Mouse (Mus musculus): ENCODE data around the gene Ackr3. TPM values are rescaled to one million over a fixed set of nuclear protein-coding genes. Genes with fewer than 3 reads are reported as not detected.

The Ackr3 gene
- total and polyA plus RNA-seq, 3 experiments, result not detected

- Histone ChIP-seq H3K27ac (ENCODE audit: control insufficient read depth, low read depth, low read length) (no peak overlapping the region), H3K9me3 (replicated peaks; ENCODE audit: insufficient read depth, low read length) (no peaks in the 10 kb centered on the region), H3K4me3 (ENCODE audit: control insufficient read depth in 1 of 2, insufficient read depth in 1 of 2, low read depth in 2 of 2, low read length in 2 of 2) (no peak overlapping the region), H3K36me3 (ENCODE audit: control insufficient read depth in 1 of 2, insufficient read depth in 2 of 2, low read length in 2 of 2) (no peaks in the 10 kb centered on the region), H3K27me3 (ENCODE audit: control insufficient read depth in 1 of 2, insufficient read depth in 2 of 2, low read length in 2 of 2) (no peaks in the 10 kb centered on the region), H3K79me2 (ENCODE audit: control insufficient read depth, insufficient read depth, low read length, poor library complexity) (no peaks in the 10 kb centered on the region), H3K9ac (ENCODE audit: control insufficient read depth, low read depth, low read length, poor library complexity, severe bottlenecking) (no peak overlapping the region), H3K4me1 (ENCODE audit: control insufficient read depth in 1 of 2, insufficient read depth in 2 of 2, low read length in 2 of 2) (no peaks in the 10 kb centered on the region)
- DNase-seq (ENCODE audit: low read depth, low spot score), result no peak
- TF ChIP-seq EP300 (IDR thresholded peaks at IDR 0.05; ENCODE audit: low read depth in 1 of 2, low read length in 2 of 2) (no peak), MAX (IDR thresholded peaks at IDR 0.05; ENCODE audit: low read length) (no peak), MYC (IDR thresholded peaks at IDR 0.05; ENCODE audit: low read depth, low read length) (no peak), POLR2AphosphoS5 (IDR thresholded peaks at IDR 0.05; ENCODE audit: borderline replicate concordance, low read depth, low read length) (no peak), MEF2A (IDR thresholded peaks at IDR 0.05; ENCODE audit: extremely low read depth, insufficient replicate concordance, low read depth, low read length, poor library complexity, severe bottlenecking) (no peak), ZKSCAN1 (IDR thresholded peaks at IDR 0.05; ENCODE audit: low read depth, low read length) (no peak), RAD21 (IDR thresholded peaks at IDR 0.05; ENCODE audit: low read depth, low read length) (no peak)
These were observed 30.9 kb downstream of the Ackr3 start for GRCm38 (mm10) chr1:90234620-90235054.

DNA sequence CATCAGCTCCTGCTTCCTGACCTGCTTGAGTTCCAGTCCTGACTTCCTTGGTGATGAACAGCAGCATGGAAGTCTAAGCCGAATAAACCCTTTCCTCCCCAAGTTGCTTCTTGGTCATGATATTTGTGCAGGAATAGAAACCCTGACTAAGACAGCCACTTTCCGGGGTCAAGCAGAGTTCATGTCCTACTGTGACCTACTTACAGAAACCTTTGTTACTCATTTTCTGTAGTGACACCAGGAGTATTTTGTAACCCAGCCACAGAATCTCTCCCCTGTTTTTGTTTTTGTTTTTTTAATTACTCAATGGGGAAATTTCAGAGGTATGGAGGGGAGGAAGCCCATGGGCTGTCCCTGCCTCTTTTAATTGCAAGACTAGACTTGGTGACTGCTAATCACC lies 32.9 kb downstream of the Ackr3 start:
- H3K79me2 ChIP-seq (ENCODE audit: control insufficient read depth, insufficient read depth, low read length, poor library complexity), result no peaks in the 10 kb centered on the region
- no peak overlapping the region for H3K4me3 ChIP-seq (ENCODE audit: control insufficient read depth in 1 of 2, insufficient read depth in 1 of 2, low read depth in 2 of 2, low read length in 2 of 2)
- no peak overlapping the region for H3K27ac ChIP-seq (ENCODE audit: control insufficient read depth, low read depth, low read length)
- no peaks in the 10 kb centered on the region for H3K36me3 ChIP-seq (ENCODE audit: control insufficient read depth in 1 of 2, insufficient read depth in 2 of 2, low read length in 2 of 2)
- H3K9ac ChIP-seq (ENCODE audit: control insufficient read depth, low read depth, low read length, poor library complexity, severe bottlenecking), result no peak overlapping the region
- DNase-seq (ENCODE audit: low read depth, low spot score), result no peak
- no peaks in the 10 kb centered on the region for H3K27me3 ChIP-seq (ENCODE audit: control insufficient read depth in 1 of 2, insufficient read depth in 2 of 2, low read length in 2 of 2)
- H3K9me3 ChIP-seq (replicated peaks; ENCODE audit: insufficient read depth, low read length), result no peaks in the 10 kb centered on the region
- TF ChIP-seq ZC3H11A (IDR thresholded peaks at IDR 0.05; ENCODE audit: low read depth, low read length) (no peak), MYC (IDR thresholded peaks at IDR 0.05; ENCODE audit: low read depth, low read length) (no peak), BHLHE40 (IDR thresholded peaks at IDR 0.05; ENCODE audit: borderline replicate concordance, low read depth, low read length) (no peak), ZKSCAN1 (IDR thresholded peaks at IDR 0.05; ENCODE audit: low read depth, low read length) (no peak), CHD1 (IDR thresholded peaks at IDR 0.05; ENCODE audit: low read depth, low read length) (no peak), KAT2A (conservative IDR thresholded peaks at IDR 0.05; ENCODE audit: low read depth, low read length) (no peak), TCF12 (IDR thresholded peaks at IDR 0.05; ENCODE audit: low read depth, low read length) (no peak), MYB (IDR thresholded peaks at IDR 0.05; ENCODE audit: low read depth, low read length) (no peak), POLR2AphosphoS2 (IDR thresholded peaks at IDR 0.05; ENCODE audit: low read length) (no peak), NRF1 (IDR thresholded peaks at IDR 0.05; ENCODE audit: insufficient read depth, low read depth, low read length, poor library complexity, severe bottlenecking) (no peak), NELFE (IDR thresholded peaks at IDR 0.05; ENCODE audit: low read depth, low read length) (no peak), RAD21 (IDR thresholded peaks at IDR 0.05; ENCODE audit: low read depth, low read length) (no peak), MEF2A (IDR thresholded peaks at IDR 0.05; ENCODE audit: extremely low read depth, insufficient replicate concordance, low read depth, low read length, poor library complexity, severe bottlenecking) (no peak)
- H3K4me1 ChIP-seq (ENCODE audit: control insufficient read depth in 1 of 2, insufficient read depth in 2 of 2, low read length in 2 of 2), result no peaks in the 10 kb centered on the region

Data from MEL (cell line).